Mouse (Mus musculus): ENCODE measurements at regions not wholly inside any gene's neighbourhood (a gene's known extent, or its start where the extent isn't known, plus 50 kb on each side); places are given as distances from the start of the nearest gene placed in this dataset.

DNA sequence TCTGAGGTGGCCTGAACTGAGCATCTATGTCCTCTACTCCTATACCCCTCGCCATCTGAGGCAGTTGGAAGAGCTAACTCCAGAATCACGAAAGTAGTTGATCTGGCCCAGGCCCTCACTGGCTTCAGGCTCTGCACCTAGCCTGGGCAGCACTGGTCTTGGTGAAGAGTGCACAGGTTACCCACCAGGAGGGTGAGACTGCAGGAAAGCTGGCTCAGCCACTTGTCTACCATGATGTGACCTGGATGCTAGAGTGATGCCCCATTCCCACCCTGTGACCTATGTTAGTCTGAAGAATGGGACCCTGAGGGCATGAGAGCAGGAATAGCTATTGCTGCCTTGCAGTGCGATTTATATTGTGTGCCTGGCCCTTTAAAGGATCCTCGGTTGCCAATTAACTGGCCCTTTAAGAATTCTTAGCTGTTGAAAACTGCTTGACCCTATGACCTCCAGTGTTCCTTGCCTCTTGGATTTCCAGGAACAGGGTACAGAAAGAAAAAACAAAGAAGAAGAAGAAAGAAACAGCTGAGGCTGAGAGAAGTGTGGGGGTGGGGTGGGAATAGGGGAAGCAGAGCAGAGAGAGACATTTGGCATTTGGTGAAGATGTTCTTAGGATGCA lies 67.2 kb upstream of the Adgrl3 start:
- no peaks in the 10 kb centered on the region for H3K9me3 ChIP-seq (replicated peaks)
- H3K36me3 ChIP-seq: no peaks in the 10 kb centered on the region
- DNase-seq (ENCODE audit: low spot score): no peak
- peaks cover 14% of the 10 kb centered on the region for H3K4me1 ChIP-seq
- H3K27ac ChIP-seq (replicated peaks): peak overlapping the region; percentile 56
- no peak overlapping the region for H3K4me3 ChIP-seq
- WGBS: 47% methylated on average over 4 of the region's 4 CpGs
- no peaks in the 10 kb centered on the region for H3K27me3 ChIP-seq (ENCODE audit: low read depth, poor library complexity, severe bottlenecking)
